In the genomic region with DNA sequence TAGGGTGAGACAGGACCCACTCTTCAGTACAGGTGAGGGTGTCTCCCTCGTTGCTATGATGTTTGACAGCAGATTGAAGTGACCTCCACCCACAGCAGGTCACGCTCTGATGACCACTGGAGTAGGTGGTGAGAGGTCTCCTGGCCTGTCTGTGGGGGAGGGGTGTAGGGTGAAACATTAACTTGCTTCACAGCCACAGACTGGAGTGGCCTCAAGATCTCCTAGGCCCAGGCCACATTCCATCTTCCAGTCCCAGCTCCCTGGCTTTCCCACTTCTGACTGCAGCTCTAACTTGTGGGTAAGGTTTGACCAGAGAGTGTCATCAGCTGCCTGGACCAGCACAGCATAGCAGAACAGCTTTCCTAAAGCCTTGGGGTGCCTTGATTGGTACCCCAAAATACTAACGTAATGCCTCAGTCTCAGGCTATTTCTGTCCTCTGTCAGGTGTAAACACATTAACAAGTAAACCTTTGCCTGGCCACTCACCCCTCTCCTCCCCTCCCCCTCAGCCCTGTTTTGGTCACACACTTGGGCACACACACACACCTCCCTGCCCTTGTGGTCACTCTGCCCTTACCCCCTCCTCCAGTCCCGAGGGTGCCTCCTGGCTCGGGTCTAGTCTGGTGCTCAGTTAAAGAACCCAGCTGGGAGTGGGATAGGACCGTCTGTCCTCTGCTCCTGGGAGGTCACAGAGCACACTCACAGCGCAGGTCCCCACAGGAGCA, we compare ENCODE assay signal across 10 mouse cellular contexts. TPM values are rescaled to one million over a fixed set of nuclear protein-coding genes. Genes with fewer than 3 reads are reported as not detected.
DNase-seq lines count a peak whose midpoint lies in the region; ATAC-seq and TF ChIP-seq lines count a peak whose summit lies in the region.
"Had no signal": no experiment of that assay in that cellular context is flagged by ENCODE, and none has a peak within 500 bp of the region (broad histone marks: within the 10 kb centered on the region; RNA-seq: fewer than 3 reads in every experiment).

TSS of gene Pde4c (plus strand) at position 235 of the 725 bp plus-strand sequence.

- peaks cover 25% of the 10 kb centered on the region for H3K27me3 ChIP-seq in forebrain, embryonic 13.5 days
- peaks cover 4% of the 10 kb centered on the region for H3K27me3 ChIP-seq in forebrain, embryonic 16.5 days (replicated peaks; ENCODE audit: control insufficient read depth, insufficient read depth, low read length)
- no peaks in the 10 kb centered on the region for H3K27me3 ChIP-seq in ES-Bruce4 (ENCODE audit: control insufficient read depth, insufficient read depth, low read length, poor library complexity, severe bottlenecking)
- peaks cover 11% of the 10 kb centered on the region for H3K27me3 ChIP-seq in lung, embryonic 14.5 days (ENCODE audit: insufficient read depth, low read length)

- no peak for TF ChIP-seq POLR2A in ES-Bruce4 (IDR thresholded peaks at IDR 0.05; ENCODE audit: insufficient read depth, low read length)

- H3K9ac ChIP-seq in forebrain, embryonic 13.5 days: peak within 1 kb of the TSS; percentile 13; the same call in 1 of the 2 replicates
- no peak within 1 kb of the TSS for H3K9ac ChIP-seq in forebrain, embryonic 16.5 days (replicated peaks; ENCODE audit: low read depth, low read length)
- H3K9ac ChIP-seq in ES-Bruce4 (ENCODE audit: low read depth, poor library complexity, severe bottlenecking): no peak within 1 kb of the TSS
- H3K9ac ChIP-seq in lung, embryonic 14.5 days: no peak within 1 kb of the TSS
- H3K9ac ChIP-seq: hindbrain, embryonic 14.5 days had no signal

- H3K27ac ChIP-seq in forebrain, embryonic 13.5 days: no peak within 1 kb of the TSS
- H3K27ac ChIP-seq in forebrain, embryonic 16.5 days (ENCODE audit: low read length): no peak within 1 kb of the TSS
- no peak within 1 kb of the TSS for H3K27ac ChIP-seq in ES-Bruce4 (ENCODE audit: insufficient read depth, low read length)
- no peak within 1 kb of the TSS for H3K27ac ChIP-seq in lung, embryonic 14.5 days (ENCODE audit: low read depth)
- H3K27ac ChIP-seq: hindbrain, embryonic 14.5 days had no signal

- no peaks in the 10 kb centered on the region for H3K9me3 ChIP-seq in forebrain, embryonic 13.5 days (replicated peaks)
- no peaks in the 10 kb centered on the region for H3K9me3 ChIP-seq in forebrain, embryonic 16.5 days (ENCODE audit: control insufficient read depth, low read length)
- no peaks in the 10 kb centered on the region for H3K9me3 ChIP-seq in ES-Bruce4 (replicated peaks; ENCODE audit: control insufficient read depth, insufficient read depth, low read length, poor library complexity, severe bottlenecking)
- H3K9me3 ChIP-seq in lung, embryonic 14.5 days (ENCODE audit: low read depth, low read length): no peaks in the 10 kb centered on the region

- 73% methylated on average over 7 of the region's 7 CpGs for WGBS in forebrain, embryonic 13.5 days
- WGBS in forebrain, embryonic 16.5 days: 71% methylated on average over 7 of the region's 7 CpGs
- 37% methylated on average over 7 of the region's 7 CpGs for WGBS in lung, embryonic 14.5 days

- peak; percentile 91 for DNase-seq in kidney, postnatal 10 days
- peak; percentile 14 for DNase-seq in lung, embryonic 14.5 days
- DNase-seq in spleen, postnatal 4 days (ENCODE audit: low spot score in 2 of 2): no peak
- DNase-seq in spleen, postnatal 10 days (ENCODE audit: low spot score in 2 of 2): no peak
- DNase-seq: midbrain, embryonic 14.5 days had no signal

- no peak within 1 kb of the TSS for H3K4me3 ChIP-seq in forebrain, embryonic 13.5 days
- no peak within 1 kb of the TSS for H3K4me3 ChIP-seq in forebrain, embryonic 16.5 days (replicated peaks; ENCODE audit: low read length)
- peak within 1 kb of the TSS; percentile 2; the same call in 1 of the 2 replicates for H3K4me3 ChIP-seq in ES-Bruce4 (ENCODE audit: low read depth, low read length)
- no peak within 1 kb of the TSS for H3K4me3 ChIP-seq in lung, embryonic 14.5 days (ENCODE audit: low read depth, low read length)

- no peaks in the 10 kb centered on the region for H3K36me3 ChIP-seq in forebrain, embryonic 13.5 days (ENCODE audit: poor library complexity, severe bottlenecking)
- H3K36me3 ChIP-seq in forebrain, embryonic 16.5 days (ENCODE audit: control insufficient read depth, insufficient read depth): no peaks in the 10 kb centered on the region
- H3K36me3 ChIP-seq in ES-Bruce4 (ENCODE audit: control insufficient read depth, insufficient read depth, low read length, poor library complexity, severe bottlenecking): no peaks in the 10 kb centered on the region
- no peaks in the 10 kb centered on the region for H3K36me3 ChIP-seq in lung, embryonic 14.5 days (ENCODE audit: insufficient read depth)

- H3K4me2 ChIP-seq in forebrain, embryonic 13.5 days: no peak within 1 kb of the TSS
- no peak within 1 kb of the TSS for H3K4me2 ChIP-seq in forebrain, embryonic 16.5 days (ENCODE audit: low read length)
- H3K4me2 ChIP-seq in lung, embryonic 14.5 days: no peak within 1 kb of the TSS
- H3K4me2 ChIP-seq: hindbrain, embryonic 14.5 days had no signal

- TF ChIP-seq CTCF in ES-Bruce4 (IDR thresholded peaks at IDR 0.05; ENCODE audit: low read depth, low read length): no peak
- no peak for TF ChIP-seq CTCF in lung, embryonic 14.5 days (IDR thresholded peaks at IDR 0.05; ENCODE audit: low read depth)

- no peak for ATAC-seq in forebrain, embryonic 13.5 days
- no peak for ATAC-seq in forebrain, embryonic 16.5 days
- ATAC-seq in lung, embryonic 14.5 days (ENCODE audit: insufficient read depth): no peak
- no peak for ATAC-seq in granulocyte monocyte progenitor cell, adult 5-6 weeks (replicated peaks; ENCODE audit: poor library complexity, severe bottlenecking)

- no peaks in the 10 kb centered on the region for H3K4me1 ChIP-seq in forebrain, embryonic 13.5 days
- no peaks in the 10 kb centered on the region for H3K4me1 ChIP-seq in forebrain, embryonic 16.5 days (replicated peaks; ENCODE audit: control insufficient read depth, insufficient read depth, low read length)
- no peaks in the 10 kb centered on the region for H3K4me1 ChIP-seq in ES-Bruce4 (ENCODE audit: control insufficient read depth, insufficient read depth, low read length)
- no peaks in the 10 kb centered on the region for H3K4me1 ChIP-seq in lung, embryonic 14.5 days (ENCODE audit: insufficient read depth)

- TF ChIP-seq EP300 in ES-Bruce4 (IDR thresholded peaks at IDR 0.05; ENCODE audit: insufficient read depth, low read depth, low read length): no peak

RNA-seq across cellular contexts. Expression of gene Pde4c, which starts in this region (rescaled TPM):
- polyA plus RNA-seq in forebrain, embryonic 13.5 days (2015; fragmentation: Nextera tagmentation; extraction: Ambion mirVana): 0.10 TPM in 1 of 2 replicates, not detected in the other
- polyA plus RNA-seq in forebrain, embryonic 16.5 days (2015; fragmentation: Nextera tagmentation; extraction: Ambion mirVana): 0.12 and 0.54 TPM in 2 replicates
- 1.9 and 2.3 TPM in 2 replicates for polyA plus RNA-seq in ES-Bruce4 (2011; ENCODE audit: insufficient read depth, insufficient read length, low read depth, missing spikeins)
- polyA plus RNA-seq in lung, embryonic 14.5 days (2014; fragmentation: Nextera tagmentation; extraction: Ambion mirVana): 0.17 and 0.23 TPM in 2 replicates
- total RNA-seq in granulocyte monocyte progenitor cell, adult 5-6 weeks (2014; fragmentation: Nextera tagmentation): not detected in 2 replicates
- not detected in 2 replicates for total RNA-seq in granulocyte monocyte progenitor cell, adult 5-6 weeks (2017)

Comparison
In these comparisons a context has a peak if more than half of its experiments do, and no peak if none do; other contexts are left out.
1. Peak in DNase-seq in lung, embryonic 14.5 days; RNA of the gene not detected or under 1 TPM.